Mouse (Mus musculus): ENCODE measurements at regions not wholly inside any gene's neighbourhood (a gene's known extent, or its start where the extent isn't known, plus 50 kb on each side); places are given as distances from the start of the nearest gene placed in this dataset.

GRCm38 (mm10) chr10:38340406-38341175 is 481.0 kb downstream of the Rfpl4b start:
- TF ChIP-seq EP300 (IDR thresholded peaks at IDR 0.05; ENCODE audit: low read depth) (no peak), CTCF (IDR thresholded peaks at IDR 0.05; ENCODE audit: low read depth) (no peak)
